Mouse (Mus musculus) spleen, adult 2 months (tissue): Measurements from ENCODE around the gene Myl4. TPM values are rescaled to one million over a fixed set of nuclear protein-coding genes. Genes with fewer than 3 reads are reported as not detected.

Experiments used
- DNase-seq, 2 experiments: peaks; one replicate each; pipeline versions ENCODE4 v3.0.0 to v3.0.0-alpha.2; 2012 to 2021; ENCODE audit warnings: low spot score in 2 of 2, low read depth in 1 of 2
- H3K27ac ChIP-seq: fragments of 200-500 bp; 2 replicates; pipeline ENCODE4 v1.5.1; 2012; ENCODE audit warnings: low read length, inconsistent platforms; ENCODE audit not compliant: insufficient read depth
- H3K27me3 ChIP-seq: fragments of 200-500 bp; 2 replicates; pipeline ENCODE4 v1.6.1; 2012; ENCODE audit warnings: mild to moderate bottlenecking, moderate library complexity, low read length, inconsistent platforms; ENCODE audit not compliant: control insufficient read depth, insufficient read depth
- H3K36me3 ChIP-seq: fragments of 200-500 bp; 2 replicates; pipeline ENCODE4 v1.6.1; 2012; ENCODE audit warnings: mild to moderate bottlenecking, low read length, inconsistent platforms; ENCODE audit not compliant: control insufficient read depth, insufficient read depth
- H3K4me1 ChIP-seq: fragments of 200-500 bp; 2 replicates; pipeline ENCODE4 v1.6.1; 2011; ENCODE audit warnings: inconsistent platforms; ENCODE audit not compliant: control insufficient read depth, insufficient read depth, insufficient read length
- H3K4me3 ChIP-seq: fragments of 200-500 bp; 2 replicates; pipeline ENCODE4 v1.5.1; 2011; ENCODE audit warnings: mild to moderate bottlenecking, inconsistent platforms; ENCODE audit not compliant: insufficient read depth, insufficient read length; ENCODE audit errors: extremely low read depth
- CTCF ChIP-seq: fragments of 200-500 bp; IDR thresholded peaks from 2 replicates; pipeline ENCODE4 v1.5.1; 2011; ENCODE audit warnings: mild to moderate bottlenecking, inconsistent platforms; ENCODE audit not compliant: insufficient read depth, insufficient read length, insufficient replicate concordance; ENCODE audit errors: extremely low read depth
- POLR2A ChIP-seq: fragments of 200-500 bp; IDR thresholded peaks from 2 replicates; pipeline ENCODE4 v1.6.1; 2011; ENCODE audit warnings: low read depth, low read length, inconsistent platforms
- WGBS: fragments of 180-500 bp; shearing (Covaris S2); methylation state at CpG from one replicate; pipeline ENCODE4 v1.1.7; 2018; 5-methylcytosine and 5-hydroxymethylcytosine counted together
- polyA plus RNA-seq: library from polyadenylated mRNA; depleted of rRNA; stranded (reverse); fragments of >200 nt; gene quantifications from 2 replicates; pipeline ENCODE4 v1.2.3, GENCODE M21; 2012

The Myl4 gene
- polyA plus RNA-seq, 1 experiment, result 10.5 TPM

DNA sequence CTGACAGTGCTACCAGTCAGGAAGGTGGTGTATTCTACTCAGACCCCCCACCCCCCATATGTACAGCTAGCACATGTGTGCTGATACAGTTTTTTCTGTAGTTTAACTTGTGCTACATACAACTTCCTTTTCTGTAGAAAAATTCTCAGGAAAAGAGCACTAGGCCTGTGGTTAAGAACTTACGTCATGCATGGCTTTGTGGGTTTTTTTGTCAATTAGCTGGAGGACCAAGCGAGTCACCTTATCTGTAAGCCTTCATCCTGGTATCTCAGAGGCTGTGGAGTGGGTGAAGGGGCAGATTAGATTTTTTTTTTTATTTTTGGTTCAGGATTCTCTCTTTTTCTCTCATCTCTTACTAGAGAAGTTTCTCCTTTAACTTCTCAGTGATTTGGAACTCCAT, 63.7 kb downstream of the Myl4 start:
- H3K36me3 ChIP-seq, result no peaks in the 10 kb centered on the region
- no peak overlapping the region for H3K27ac ChIP-seq
- H3K27me3 ChIP-seq, result no peaks in the 10 kb centered on the region
- 10% methylated on average over 2 of the region's 2 CpGs for WGBS
- no peak for TF ChIP-seq POLR2A
- no peak for TF ChIP-seq CTCF
- DNase-seq, result no peak
- no peak overlapping the region for H3K4me3 ChIP-seq
- peaks cover 6% of the 10 kb centered on the region; the same call in 1 of the 2 replicates for H3K4me1 ChIP-seq

DNA sequence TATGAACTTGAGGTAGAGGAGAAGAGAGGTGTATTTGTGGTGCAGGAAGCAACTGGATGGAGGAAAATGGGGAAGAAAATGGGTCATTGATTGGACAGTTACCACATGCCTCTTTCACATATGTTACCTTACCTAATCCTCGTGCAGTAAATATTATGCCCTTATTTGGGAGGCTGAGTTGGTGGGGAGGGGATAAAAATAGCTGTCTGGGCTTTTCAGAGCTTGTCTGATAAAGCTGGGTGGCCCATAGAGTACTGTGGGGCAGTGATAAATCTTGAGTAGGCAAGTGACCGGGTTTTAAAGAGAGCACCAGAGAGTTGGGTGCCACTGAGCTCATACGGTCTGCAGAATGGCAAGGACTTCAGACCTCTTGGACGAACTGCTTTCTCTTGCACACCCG, 65.7 kb downstream of the Myl4 start:
- peaks cover 13% of the 10 kb centered on the region; the same call in 1 of the 2 replicates for H3K4me1 ChIP-seq
- 68% methylated on average over 5 of the region's 5 CpGs for WGBS

DNA sequence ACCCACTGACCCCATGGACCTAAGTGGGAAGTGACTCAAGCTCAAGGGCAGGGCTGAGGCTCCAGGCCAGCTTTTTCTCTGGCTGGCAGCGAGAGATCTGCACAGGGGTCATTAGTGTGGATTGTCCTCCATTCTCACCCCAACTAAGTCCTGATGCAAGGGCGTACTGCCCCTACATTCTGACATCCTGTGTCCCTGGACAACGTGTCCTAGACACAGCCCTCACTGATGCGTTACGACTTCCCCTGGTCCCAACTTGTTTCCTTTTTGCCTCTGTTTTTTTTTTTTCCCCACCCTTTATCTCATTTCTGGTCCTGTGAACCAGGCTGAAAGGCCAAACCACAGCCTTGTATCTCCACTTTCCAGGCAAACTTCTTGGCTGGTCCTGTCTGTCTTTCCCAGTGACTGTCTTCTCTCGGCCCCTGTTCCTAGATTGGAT, 68.2 kb downstream of the Myl4 start:
- Histone ChIP-seq H3K4me3 (no peak overlapping the region), H3K36me3 (no peaks in the 10 kb centered on the region), H3K27ac (no peak overlapping the region), H3K27me3 (no peaks in the 10 kb centered on the region), H3K4me1 (peaks cover 18% of the 10 kb centered on the region; the same call in 1 of the 2 replicates)
- TF ChIP-seq CTCF, result no peak
- no peak for TF ChIP-seq POLR2A
- DNase-seq, result no peak
- 52% methylated on average over 6 of the region's 6 CpGs for WGBS

More for the DNA sequence above, 65.7 kb downstream of the Myl4 start:
- DNase-seq, result no peak
- Histone ChIP-seq H3K4me3 (no peak overlapping the region), H3K36me3 (no peaks in the 10 kb centered on the region), H3K27me3 (no peaks in the 10 kb centered on the region), H3K27ac (no peak overlapping the region)
- no peak for TF ChIP-seq CTCF
- no peak for TF ChIP-seq POLR2A

DNA sequence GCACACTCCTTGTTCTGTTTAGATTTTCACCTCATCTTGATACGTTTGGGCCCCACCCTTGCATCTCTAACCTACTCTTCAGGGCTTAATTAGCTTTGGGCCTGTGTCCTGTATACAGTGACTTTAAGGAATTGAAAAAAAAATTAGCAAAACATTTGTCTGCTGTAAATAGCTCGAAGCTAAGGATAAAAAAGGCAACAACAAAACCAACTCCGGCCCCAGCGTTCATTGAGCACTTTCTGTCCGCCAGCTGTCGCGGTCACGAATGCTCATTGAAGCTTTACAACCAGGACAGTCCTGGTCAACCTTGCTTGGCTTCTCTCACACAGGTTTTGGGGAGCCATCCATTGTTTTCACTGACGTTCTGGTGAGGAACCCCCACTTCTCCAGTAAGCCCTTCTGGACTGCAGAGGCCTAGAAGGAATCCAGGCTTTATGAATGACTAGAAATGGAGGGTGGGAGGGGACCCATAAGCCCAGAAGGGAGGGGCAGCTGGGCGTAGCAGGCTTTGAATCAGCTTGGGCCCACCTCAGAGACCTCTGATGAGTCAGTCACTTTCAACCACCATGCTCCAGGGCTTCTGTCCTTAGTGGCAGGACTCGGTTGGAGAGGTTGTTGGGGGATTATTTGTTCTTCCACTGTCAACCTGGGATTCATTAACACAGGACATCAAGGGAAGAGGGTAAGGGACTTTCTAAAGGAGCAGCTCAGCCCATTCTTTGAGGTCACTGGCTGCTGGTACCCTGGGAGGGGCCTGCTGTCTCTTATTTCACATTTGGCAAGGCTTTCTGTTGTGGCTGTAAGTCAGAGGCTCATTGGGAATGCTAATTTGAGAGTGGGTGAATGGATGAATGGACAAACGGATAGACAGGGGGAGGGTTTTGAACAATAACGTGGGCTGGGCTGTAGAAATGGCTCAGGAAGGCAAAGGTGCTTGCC, 68.9 kb downstream of the Myl4 start:
- 69% methylated on average over 13 of the region's 13 CpGs for WGBS
- TF ChIP-seq CTCF, result no peak
- no peak for TF ChIP-seq POLR2A
- peaks cover 15% of the 10 kb centered on the region; the same call in 1 of the 2 replicates for H3K4me1 ChIP-seq
- H3K27ac ChIP-seq, result no peak overlapping the region
- H3K27me3 ChIP-seq, result no peaks in the 10 kb centered on the region
- DNase-seq, result no peak
- no peaks in the 10 kb centered on the region for H3K36me3 ChIP-seq
- no peak overlapping the region for H3K4me3 ChIP-seq

DNA sequence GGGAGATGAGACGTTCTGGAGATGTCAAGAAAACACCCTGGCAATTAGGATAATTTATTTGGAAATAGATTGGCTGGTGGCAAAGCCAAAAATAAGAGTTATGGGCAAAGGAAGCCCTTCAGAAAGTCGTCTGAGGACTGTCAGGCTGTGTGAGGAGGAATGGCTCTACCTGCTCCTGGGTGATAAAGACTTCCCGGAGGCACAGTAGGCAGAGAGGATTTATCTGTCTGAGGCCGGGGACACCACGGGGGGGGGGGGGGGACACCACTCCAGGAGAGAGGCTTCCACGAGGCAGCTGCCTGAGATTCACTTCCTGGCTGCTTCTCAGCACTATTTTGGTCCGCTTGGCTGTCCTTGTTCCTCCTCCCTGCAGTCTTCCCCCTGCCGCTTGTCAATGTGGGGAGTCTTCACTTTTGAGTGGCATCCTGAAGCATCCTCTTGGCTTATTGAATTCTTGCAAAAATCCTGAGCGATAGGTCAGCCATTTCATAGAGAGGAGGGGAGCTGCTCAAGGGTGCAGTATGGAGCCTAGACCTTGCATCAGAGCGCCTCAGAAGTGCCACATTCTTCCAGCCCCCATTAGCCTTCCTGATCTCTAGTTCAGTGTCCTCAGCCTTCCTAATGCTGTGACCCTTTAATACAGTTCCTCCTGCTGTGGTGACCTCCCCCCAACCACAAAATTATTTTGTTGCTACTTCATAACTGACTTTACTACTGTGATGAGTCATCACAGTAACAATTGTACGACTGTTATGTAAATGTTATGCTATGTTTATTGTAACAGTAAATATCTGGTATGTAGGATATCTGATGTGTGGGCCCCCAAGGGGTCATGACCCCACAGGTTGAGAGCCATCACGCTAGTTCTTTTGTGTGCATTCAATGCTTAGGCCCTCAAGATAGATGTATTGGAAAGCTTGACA, 71.8 kb downstream of the Myl4 start:
- no peaks in the 10 kb centered on the region for H3K27me3 ChIP-seq
- no peaks in the 10 kb centered on the region for H3K36me3 ChIP-seq
- H3K4me3 ChIP-seq, result no peak overlapping the region
- H3K27ac ChIP-seq, result no peak overlapping the region
- H3K4me1 ChIP-seq, result peaks cover 15% of the 10 kb centered on the region; the same call in 1 of the 2 replicates
- no peak for DNase-seq
- TF ChIP-seq POLR2A (no peak), CTCF (no peak)
- 39% methylated on average over 12 of the region's 12 CpGs for WGBS

- Histone ChIP-seq H3K4me1 (peaks cover 9% of the 10 kb centered on the region; the same call in 1 of the 2 replicates), H3K4me3 (no peak overlapping the region), H3K27me3 (no peaks in the 10 kb centered on the region), H3K27ac (no peak overlapping the region), H3K36me3 (no peaks in the 10 kb centered on the region)
- WGBS, result 56% methylated on average over 6 of the region's 6 CpGs
- DNase-seq, result no peak
- TF ChIP-seq CTCF, result no peak
- no peak for TF ChIP-seq POLR2A
These were observed 74.4 kb downstream of the Myl4 start for GRCm38 (mm10) chr11:104624791-104625391.
